Mouse (Mus musculus): ENCODE data around the gene Spdya. TPM values are rescaled to one million over a fixed set of nuclear protein-coding genes. Genes with fewer than 3 reads are reported as not detected.

The Spdya gene
- total RNA-seq (2023) = not detected

GRCm38 (mm10) chr17:71551757-71552451 is at the start of gene Spdya:
Spdya (plus strand) TSS chr17:71552061.

DNA sequence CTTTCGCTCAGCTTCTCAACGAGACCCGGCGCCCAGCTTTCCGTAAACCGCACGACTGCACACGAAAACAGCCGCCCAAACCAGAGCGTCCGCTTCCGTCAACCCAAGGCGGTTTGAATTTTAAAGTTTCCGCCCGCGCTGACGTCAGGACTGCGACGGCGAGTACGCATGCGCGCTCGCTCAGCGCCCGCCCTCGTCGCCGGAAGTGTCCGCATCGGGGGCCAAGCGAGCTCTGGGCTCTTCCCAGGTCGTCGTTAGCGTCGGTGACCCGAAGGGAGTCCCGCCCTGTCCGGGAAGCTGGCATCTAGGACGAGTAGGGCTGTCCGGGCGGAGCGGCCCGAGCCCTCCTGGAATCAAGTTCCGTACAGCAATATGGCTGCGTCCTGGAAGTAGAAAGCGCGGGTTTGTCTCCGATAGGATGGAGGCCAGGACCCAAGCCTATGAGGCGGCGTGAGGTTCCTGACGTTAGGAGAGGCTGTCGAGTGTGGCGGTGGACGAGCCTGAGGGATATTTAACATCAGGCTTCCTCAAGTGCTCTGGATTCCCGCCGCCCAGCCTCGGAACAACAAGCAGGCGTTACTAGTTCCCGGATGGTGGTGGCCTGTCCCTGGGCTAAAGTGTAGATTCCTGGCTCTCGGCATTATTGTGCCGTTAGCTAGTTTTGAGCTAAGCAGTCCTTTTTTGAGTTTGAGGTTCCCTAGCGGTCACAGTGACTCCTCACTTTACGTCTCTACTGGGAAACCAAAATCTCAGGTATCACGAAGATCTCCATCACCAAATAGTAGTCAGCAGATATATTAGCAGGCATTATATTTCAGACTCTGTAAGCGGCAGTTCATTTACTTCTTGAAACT is 24.9 kb upstream of the Spdya start, which contains the start of gene Ndc80:
TSS of gene Ndc80 (minus strand) at position 147 of the 854 bp plus-strand sequence.

DNA sequence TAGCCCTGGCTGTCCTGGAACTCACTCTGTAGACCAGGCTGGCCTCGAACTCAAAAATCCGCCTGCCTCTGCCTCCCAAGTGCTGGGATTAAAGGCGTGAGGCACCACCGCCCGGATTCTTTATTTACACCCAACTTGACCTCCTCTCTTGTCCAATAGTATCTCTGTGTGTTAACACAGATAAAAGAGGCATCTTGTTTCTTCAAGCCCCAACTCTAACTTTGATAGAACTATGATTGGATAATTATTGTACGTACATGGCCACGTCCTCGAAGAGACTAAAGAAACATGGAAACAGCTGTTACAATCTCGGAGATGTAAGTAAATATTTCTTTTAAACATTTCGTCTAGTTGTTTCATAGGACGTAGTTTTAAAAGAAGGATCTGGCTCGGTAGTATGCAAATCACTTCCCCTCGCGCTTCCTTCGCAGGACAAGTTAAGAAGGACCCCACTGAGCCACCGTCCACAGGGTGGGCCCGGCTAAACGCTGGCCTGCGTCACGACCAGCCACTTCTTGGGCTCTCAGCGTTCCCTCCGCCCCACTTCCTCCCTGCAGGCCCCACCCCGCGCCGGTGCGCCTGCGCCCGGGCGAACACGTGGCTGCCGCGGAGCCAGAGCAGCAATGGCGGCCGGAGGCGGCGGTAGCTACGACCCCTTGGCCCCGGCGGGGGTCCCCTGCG is 63.9 kb downstream of the Spdya start, which contains the start of gene Wdr43:
TSS of gene Wdr43 (plus strand) at position 258 of the 681 bp plus-strand sequence.

Other genes starting within 250 kb of the Spdya start
- gene Emilin2, start 240.1 kb upstream of the Spdya start, total RNA-seq (2023) = 2.6 TPM
- gene Gm4707, start 92.1 kb upstream of the Spdya start, total RNA-seq (2023) = 61.9 TPM
- gene Smchd1, start 76.7 kb upstream of the Spdya start, total RNA-seq (2023) = 239 TPM
- gene Ndc80, start 25.2 kb upstream of the Spdya start, total RNA-seq (2023) = 18.7 TPM
- 137 TPM for gene Wdr43, start 63.8 kb downstream of the Spdya start, total RNA-seq (2023)
- not detected for gene Togaram2, start 121.2 kb downstream of the Spdya start, total RNA-seq (2023)
- not detected for gene Pcare, start 200.8 kb downstream of the Spdya start, total RNA-seq (2023)
- gene Clip4, start 216.4 kb downstream of the Spdya start, total RNA-seq (2023) = not detected

Measured in CD4-positive naive resting alpha-beta T cell, adult 57 days (primary cell).